Mouse (Mus musculus) gastrocnemius, postnatal 25 days (tissue): ENCODE results near the gene Egfr. TPM values are rescaled to one million over a fixed set of nuclear protein-coding genes. Genes with fewer than 3 reads are reported as not detected.
A peak's percentile ranks its signal among the peaks of the same experiment; 100 is the strongest.

Source experiments
- DNase-seq: peaks from one replicate; pipeline ENCODE4 v3.0.0; 2022
- total RNA-seq, 2 experiments: library from RNA; stranded (reverse); gene quantifications; 1 replicate in 1 of 2; 2 replicates in 1 of 2; pipeline ENCODE4 v1.2.3; 2021

The Egfr gene
- total RNA-seq, 2 experiments from 2014 or later, result 13.9 to 14.3 TPM

GRCm38 (mm10) chr11:16823830-16824545, 72.0 kb downstream of the Egfr start:
- DNase-seq, result no peak

GRCm38 (mm10) chr11:16829468-16829867, 77.5 kb downstream of the Egfr start:
- no peak for DNase-seq

GRCm38 (mm10) chr11:16830531-16831227, 78.7 kb downstream of the Egfr start:
- DNase-seq, result no peak

GRCm38 (mm10) chr11:16831974-16832464, 80.0 kb downstream of the Egfr start:
- peak; percentile 72 for DNase-seq

- DNase-seq, result no peak
These were observed 86.8 kb downstream of the Egfr start for GRCm38 (mm10) chr11:16838772-16839171.

GRCm38 (mm10) chr11:16842924-16843323, 90.9 kb downstream of the Egfr start:
- no peak for DNase-seq

GRCm38 (mm10) chr11:16843889-16844568, 92.0 kb downstream of the Egfr start:
- DNase-seq, result peak; percentile 53

GRCm38 (mm10) chr11:16848881-16849280, 96.9 kb downstream of the Egfr start:
- peak; percentile 38 for DNase-seq

- no peak for DNase-seq
These were observed 99.4 kb downstream of the Egfr start for GRCm38 (mm10) chr11:16851361-16851760.

GRCm38 (mm10) chr11:16854111-16854510, 102.1 kb downstream of the Egfr start:
- DNase-seq, result no peak

- DNase-seq, result no peak
These were observed 105.3 kb downstream of the Egfr start for GRCm38 (mm10) chr11:16857346-16857745.

- no peak for DNase-seq
These were observed 109.0 kb downstream of the Egfr start for GRCm38 (mm10) chr11:16861037-16861436.

- no peak for DNase-seq
These were observed 111.5 kb downstream of the Egfr start for GRCm38 (mm10) chr11:16863547-16863946.

GRCm38 (mm10) chr11:16864980-16865561, 113.1 kb downstream of the Egfr start:
- DNase-seq, result peak; percentile 37

GRCm38 (mm10) chr11:16868051-16868450, 116.0 kb downstream of the Egfr start:
- DNase-seq, result no peak

- no peak for DNase-seq
These were observed 117.5 kb downstream of the Egfr start for GRCm38 (mm10) chr11:16869506-16869905.

GRCm38 (mm10) chr11:16871120-16871519, 119.1 kb downstream of the Egfr start:
- DNase-seq, result no peak

- DNase-seq, result no peak
These were observed 125.8 kb downstream of the Egfr start for GRCm38 (mm10) chr11:16877676-16878378.

- no peak for DNase-seq
These were observed 129.9 kb downstream of the Egfr start for GRCm38 (mm10) chr11:16881932-16882331.

- DNase-seq, result no peak
These were observed 134.1 kb downstream of the Egfr start for GRCm38 (mm10) chr11:16886152-16886551.

GRCm38 (mm10) chr11:16888086-16888485, 136.1 kb downstream of the Egfr start:
- DNase-seq, result no peak
